Mouse (Mus musculus) MEL (cell line): ENCODE data around the gene Lyplal1. TPM values are rescaled to one million over a fixed set of nuclear protein-coding genes. Genes with fewer than 3 reads are reported as not detected.

Experiments used
- DNase-seq: peaks from one replicate; pipeline ENCODE4 v3.0.0; 2011; ENCODE audit warnings: low read depth, low spot score
- H3K27ac ChIP-seq: 2 replicates; pipeline ENCODE4 v1.5.1; 2012; ENCODE audit warnings: low read depth, mild to moderate bottlenecking, control low read depth, low read length, moderate library complexity; ENCODE audit not compliant: control insufficient read depth
- H3K27me3 ChIP-seq, 2 experiments: fragments of 150-350 bp in 1 of 2; sonication (generic) in 1 of 2; 2 replicates each; pipeline ENCODE4 v1.6.1; 2012; ENCODE audit warnings: low read length in 2 of 2, mild to moderate bottlenecking in 2 of 2, improper control_type of control experiment in 1 of 2, moderate library complexity in 1 of 2; ENCODE audit not compliant: insufficient read depth in 2 of 2, control insufficient read depth in 1 of 2
- H3K36me3 ChIP-seq, 2 experiments: 2 replicates each; pipeline ENCODE4 v1.6.1; 2012 to 2014; ENCODE audit warnings: low read length in 2 of 2, improper control_type of control experiment in 1 of 2, inconsistent platforms in 1 of 2, mild to moderate bottlenecking in 1 of 2; ENCODE audit not compliant: insufficient read depth in 2 of 2, control insufficient read depth in 1 of 2
- H3K4me1 ChIP-seq, 2 experiments: fragments of 150-350 bp in 1 of 2; sonication (generic) in 1 of 2; 2 replicates each; pipeline ENCODE4 v1.6.1; 2012; ENCODE audit warnings: low read length in 2 of 2, improper control_type of control experiment in 1 of 2, mild to moderate bottlenecking in 1 of 2; ENCODE audit not compliant: insufficient read depth in 2 of 2, control insufficient read depth in 1 of 2
- H3K4me3 ChIP-seq, 2 experiments: fragments of 150-350 bp in 1 of 2; sonication (generic) in 1 of 2; 2 replicates each; pipeline ENCODE4 v1.5.1; 2012; ENCODE audit warnings: low read depth in 2 of 2, low read length in 2 of 2, mild to moderate bottlenecking in 2 of 2, moderate library complexity in 2 of 2, control low read depth in 1 of 2, improper control_type of control experiment in 1 of 2; ENCODE audit not compliant: control insufficient read depth in 1 of 2, insufficient read depth in 1 of 2
- H3K79me2 ChIP-seq: 2 replicates; pipeline ENCODE4 v1.6.1; 2012; ENCODE audit warnings: mild to moderate bottlenecking, low read length, moderate library complexity; ENCODE audit not compliant: control insufficient read depth, poor library complexity, insufficient read depth
- H3K9ac ChIP-seq: 2 replicates; pipeline ENCODE4 v1.6.1; 2012; ENCODE audit warnings: low read depth, mild to moderate bottlenecking, control low read depth, low read length, moderate library complexity; ENCODE audit not compliant: control insufficient read depth, poor library complexity, severe bottlenecking
- H3K9me3 ChIP-seq: fragments of 150-350 bp; sonication (generic); replicated peaks from 2 replicates; pipeline ENCODE4 v1.6.1; 2012; ENCODE audit warnings: mild to moderate bottlenecking, low read length, improper control_type of control experiment, moderate library complexity; ENCODE audit not compliant: insufficient read depth
- BHLHE40 ChIP-seq: IDR thresholded peaks from 2 replicates; pipeline ENCODE4 v1.6.1; 2012; ENCODE audit warnings: low read depth, mild to moderate bottlenecking, inconsistent platforms, low read length, improper control_type of control experiment, borderline replicate concordance
- CHD1 ChIP-seq: IDR thresholded peaks from 2 replicates; pipeline ENCODE4 v1.6.1; 2012; ENCODE audit warnings: low read depth, mild to moderate bottlenecking, inconsistent platforms, low read length, improper control_type of control experiment
- CTCF ChIP-seq, 3 experiments: IDR thresholded peaks in 2 of 3; conservative IDR thresholded peaks in 1 of 3; 2 replicates each; pipeline ENCODE4 v1.5.1; 2011 to 2012; ENCODE audit warnings: low read length in 3 of 3, low read depth in 2 of 3, mild to moderate bottlenecking in 2 of 3, improper control_type of control experiment in 1 of 3, inconsistent platforms in 1 of 3, mixed read lengths in 1 of 3, moderate library complexity in 1 of 3; ENCODE audit not compliant: control insufficient read depth in 1 of 3, insufficient read depth in 1 of 3, poor library complexity in 1 of 3, severe bottlenecking in 1 of 3
- E2F4 ChIP-seq: IDR thresholded peaks from 2 replicates; pipeline ENCODE4 v1.6.1; 2011; ENCODE audit warnings: low read depth, low read length, improper control_type of control experiment, borderline replicate concordance
- ELF1 ChIP-seq: IDR thresholded peaks from 2 replicates; pipeline ENCODE4 v1.6.1; 2014; ENCODE audit warnings: low read depth, mild to moderate bottlenecking, inconsistent platforms, low read length, improper control_type of control experiment, moderate library complexity
- EP300 ChIP-seq, 2 experiments: IDR thresholded peaks; 2 replicates each; pipeline ENCODE4 v1.6.1; 2011; ENCODE audit warnings: improper control_type of control experiment in 2 of 2, low read length in 2 of 2, low read depth in 1 of 2, mild to moderate bottlenecking in 1 of 2
- ETS1 ChIP-seq: IDR thresholded peaks from 2 replicates; pipeline ENCODE4 v1.6.1; 2012; ENCODE audit warnings: low read depth, mild to moderate bottlenecking, inconsistent platforms, low read length, improper control_type of control experiment, moderate library complexity
- GATA1 ChIP-seq: IDR thresholded peaks from 2 replicates; pipeline ENCODE4 v1.6.1; 2011; ENCODE audit warnings: low read depth, low read length, improper control_type of control experiment
- HCFC1 ChIP-seq: IDR thresholded peaks from 2 replicates; pipeline ENCODE4 v1.6.1; 2012; ENCODE audit warnings: low read depth, mild to moderate bottlenecking, inconsistent platforms, low read length, improper control_type of control experiment, moderate library complexity
- JUND ChIP-seq: IDR thresholded peaks from 2 replicates; pipeline ENCODE4 v1.6.1; 2011; ENCODE audit warnings: low read depth, mild to moderate bottlenecking, improper control_type of control experiment, low read length
- KAT2A ChIP-seq: conservative IDR thresholded peaks from 2 replicates; pipeline ENCODE4 v1.6.1; 2012; ENCODE audit warnings: low read depth, low read length, improper control_type of control experiment, inconsistent platforms
- MAZ ChIP-seq: IDR thresholded peaks from 2 replicates; pipeline ENCODE4 v1.6.1; 2012; ENCODE audit warnings: low read depth, mild to moderate bottlenecking, inconsistent platforms, low read length, improper control_type of control experiment
- NELFE ChIP-seq: IDR thresholded peaks from 2 replicates; pipeline ENCODE4 v1.6.1; 2011; ENCODE audit warnings: low read depth, low read length, improper control_type of control experiment
- RAD21 ChIP-seq: IDR thresholded peaks from 2 replicates; pipeline ENCODE4 v1.6.1; 2011; ENCODE audit warnings: mild to moderate bottlenecking, low read depth, low read length, improper control_type of control experiment
- SMC3 ChIP-seq: IDR thresholded peaks from 2 replicates; pipeline ENCODE4 v1.6.1; 2011; ENCODE audit warnings: low read depth, low read length, improper control_type of control experiment
- TAL1 ChIP-seq: IDR thresholded peaks from 2 replicates; pipeline ENCODE4 v1.6.1; 2012; ENCODE audit warnings: mild to moderate bottlenecking, inconsistent platforms, low read length, moderate library complexity, mixed read lengths
- TCF12 ChIP-seq: IDR thresholded peaks from 2 replicates; pipeline ENCODE4 v1.6.1; 2014; ENCODE audit warnings: low read depth, mild to moderate bottlenecking, inconsistent platforms, low read length, improper control_type of control experiment, moderate library complexity
- UBTF ChIP-seq: IDR thresholded peaks from 2 replicates; pipeline ENCODE4 v1.6.1; 2012; ENCODE audit warnings: low read depth, mild to moderate bottlenecking, inconsistent platforms, low read length, improper control_type of control experiment, moderate library complexity, borderline replicate concordance; ENCODE audit not compliant: insufficient read depth
- USF1 ChIP-seq: IDR thresholded peaks from 2 replicates; pipeline ENCODE4 v1.6.1; 2014; ENCODE audit warnings: low read depth, mild to moderate bottlenecking, inconsistent platforms, low read length, improper control_type of control experiment, moderate library complexity
- USF2 ChIP-seq, 2 experiments: IDR thresholded peaks; 2 replicates each; pipeline ENCODE4 v1.6.1; 2011 to 2012; ENCODE audit warnings: improper control_type of control experiment in 2 of 2, low read length in 2 of 2, borderline replicate concordance in 1 of 2, inconsistent platforms in 1 of 2, low read depth in 1 of 2, mild to moderate bottlenecking in 1 of 2; ENCODE audit not compliant: insufficient read depth in 1 of 2
- polyA plus RNA-seq, 2 experiments: library from polyadenylated mRNA; stranded (reverse) in 1 of 2; unstranded in 1 of 2; fragments of >175 nt in 1 of 2; fragments of >200 nt in 1 of 2; gene quantifications; 2 replicates each; pipeline versions ENCODE4 v1.2.1 to v1.2.4; 2012; ENCODE audit warnings: low replicate concordance in 2 of 2, low read depth in 1 of 2; ENCODE audit not compliant: insufficient read length in 2 of 2, insufficient read depth in 1 of 2, missing spikeins in 1 of 2
- total RNA-seq: library from RNA; depleted of rRNA; stranded (reverse); fragments of 300-350 nt; gene quantifications from 2 replicates; pipeline ENCODE4 v1.2.3, GENCODE M21; 2012

The Lyplal1 gene
- total and polyA plus RNA-seq, 3 experiments, result not detected

- no peak for DNase-seq
- Histone ChIP-seq H3K9ac (no peak overlapping the region), H3K4me1 (no peaks in the 10 kb centered on the region), H3K9me3 (no peaks in the 10 kb centered on the region), H3K4me3 (no peak overlapping the region), H3K36me3 (no peaks in the 10 kb centered on the region), H3K27ac (no peak overlapping the region), H3K79me2 (no peaks in the 10 kb centered on the region), H3K27me3 (no peaks in the 10 kb centered on the region)
- no peak for TF ChIP-seq TCF12
- no peak for TF ChIP-seq CTCF (IDR thresholded peaks at IDR 0.05 in 2 of 3, conservative IDR thresholded peaks at IDR 0.05 in 1 of 3; ENCODE audit: control insufficient read depth in 1 of 3, insufficient read depth in 1 of 3, low read depth in 2 of 3, low read length in 3 of 3, poor library complexity in 1 of 3, severe bottlenecking in 1 of 3)
- TF ChIP-seq GATA1, result no peak
- TF ChIP-seq HCFC1, result no peak
- no peak for TF ChIP-seq JUND
- no peak for TF ChIP-seq E2F4
- TF ChIP-seq RAD21, result no peak
- TF ChIP-seq USF2 (IDR thresholded peaks at IDR 0.05; ENCODE audit: borderline replicate concordance in 1 of 2, insufficient read depth in 1 of 2, low read depth in 1 of 2, low read length in 2 of 2), result no peak
- TF ChIP-seq ELF1, result no peak
- TF ChIP-seq KAT2A, result no peak
- no peak for TF ChIP-seq UBTF
- TF ChIP-seq BHLHE40, result no peak
- no peak for TF ChIP-seq SMC3
- TF ChIP-seq EP300 (IDR thresholded peaks at IDR 0.05; ENCODE audit: low read depth in 1 of 2, low read length in 2 of 2), result no peak
- no peak for TF ChIP-seq ETS1
- TF ChIP-seq USF1, result no peak
- no peak for TF ChIP-seq TAL1
These were observed 11.8 kb upstream of the Lyplal1 start for GRCm38 (mm10) chr1:186128940-186129339.

GRCm38 (mm10) chr1:186126313-186126862, 9.3 kb upstream of the Lyplal1 start:
- Histone ChIP-seq H3K4me3 (no peak overlapping the region), H3K36me3 (no peaks in the 10 kb centered on the region), H3K4me1 (no peaks in the 10 kb centered on the region), H3K79me2 (no peaks in the 10 kb centered on the region), H3K9me3 (no peaks in the 10 kb centered on the region), H3K27me3 (no peaks in the 10 kb centered on the region), H3K9ac (no peak overlapping the region), H3K27ac (no peak overlapping the region)
- no peak for DNase-seq
- no peak for TF ChIP-seq E2F4
- TF ChIP-seq USF1, result no peak
- TF ChIP-seq NELFE, result no peak
- no peak for TF ChIP-seq CHD1
- TF ChIP-seq UBTF, result no peak
- TF ChIP-seq MAZ, result no peak
- TF ChIP-seq KAT2A, result no peak
